Mouse (Mus musculus) heart, adult 2 months (tissue): Measurements from ENCODE around the gene Ntn1.

Experiments used
- CTCF ChIP-seq: fragments of 200-600 bp; IDR thresholded peaks from 2 replicates; pipeline ENCODE4 v1.8.1; 2022; ENCODE audit warnings: antibody characterized with exemption, mild to moderate bottlenecking, moderate library complexity
- EP300 ChIP-seq: fragments of 200-500 bp; IDR thresholded peaks from 2 replicates; pipeline ENCODE4 v1.6.1; 2011; ENCODE audit warnings: low read depth, low read length, control low read depth; ENCODE audit not compliant: insufficient read depth
- POLR2A ChIP-seq: fragments of 200-500 bp; IDR thresholded peaks from 2 replicates; pipeline ENCODE4 v1.6.1; 2011; ENCODE audit warnings: mild to moderate bottlenecking, low read depth, low read length, control low read depth; ENCODE audit not compliant: insufficient read depth

DNA sequence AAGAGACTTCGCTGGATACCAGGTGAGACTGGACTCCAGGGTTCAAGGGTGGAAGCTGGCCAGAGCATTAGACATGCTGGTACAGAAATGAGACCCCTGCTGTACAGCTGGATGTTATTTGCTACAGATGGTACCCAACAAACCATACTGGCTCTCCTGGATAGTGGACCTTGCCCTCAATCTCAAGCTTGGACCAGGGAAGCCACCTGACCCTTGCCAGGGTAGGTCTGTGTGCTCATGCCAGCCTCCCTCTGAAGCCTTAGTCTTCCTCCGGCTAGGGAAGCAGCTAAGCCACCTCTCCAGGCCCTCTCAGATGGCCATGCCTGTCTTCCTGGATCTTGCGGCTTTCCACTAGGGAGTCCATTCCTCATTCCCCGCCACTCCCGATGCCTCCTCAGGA lies 189.9 kb downstream of the Ntn1 start:
- TF ChIP-seq EP300 (no peak), POLR2A (no peak), CTCF (no peak)
